Mouse (Mus musculus) erythroblast, embryonic 14.5 days (primary cell): ENCODE data around the gene Slc23a2.

ENCODE experiments used
- GATA1 ChIP-seq: IDR thresholded peaks from 2 replicates; pipeline ENCODE4 v1.6.1; 2012; ENCODE audit warnings: low read length, inconsistent platforms, mixed read lengths
- TAL1 ChIP-seq: IDR thresholded peaks from 3 replicates; pipeline ENCODE4 v1.6.1; 2012; ENCODE audit warnings: low read length, inconsistent platforms, mixed read lengths

DNA sequence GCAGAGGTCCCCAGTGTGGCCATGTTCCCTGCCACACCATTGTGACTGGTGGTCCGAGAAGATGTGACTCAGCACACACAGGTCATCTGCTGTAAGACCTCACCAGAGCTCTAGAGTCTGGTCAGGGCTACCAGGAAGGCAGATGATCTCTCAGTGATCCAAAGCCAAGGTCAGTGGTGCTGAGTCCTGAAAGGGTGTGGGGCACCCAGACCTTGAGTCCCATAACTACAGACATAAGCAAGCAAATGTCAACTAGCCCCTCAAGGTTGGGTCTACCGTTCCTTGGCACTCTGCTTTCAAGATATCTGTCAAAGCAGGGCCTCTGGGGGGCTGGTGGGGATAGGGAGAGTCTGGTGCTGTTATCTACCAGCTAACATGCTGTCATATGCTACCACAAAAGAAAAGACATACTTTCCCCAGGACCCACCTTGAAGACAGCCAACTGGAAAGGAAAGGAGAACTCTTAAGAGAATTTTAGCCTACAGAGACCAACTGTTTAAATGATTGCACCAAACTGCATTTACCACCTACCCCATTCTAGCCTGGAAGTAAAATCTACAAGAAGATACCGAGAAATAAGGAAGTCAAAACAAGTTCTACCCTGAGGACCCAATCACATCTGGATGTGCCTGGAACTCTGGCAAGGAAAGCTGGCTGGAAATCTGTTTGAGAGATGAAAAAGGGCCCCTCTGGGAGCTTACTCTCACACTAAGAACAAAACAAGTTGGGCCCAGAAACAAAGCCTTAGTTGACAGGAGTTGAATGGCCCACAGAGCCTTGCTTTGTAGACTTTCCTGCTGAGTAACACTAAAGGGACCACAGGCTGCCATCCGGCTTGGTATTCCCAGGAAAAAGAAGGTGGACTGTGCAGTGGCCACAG, 110.1 kb downstream of the Slc23a2 start:
- no peak for TF ChIP-seq GATA1
- no peak for TF ChIP-seq TAL1
